ENCODE assay signal across 17 mouse cellular contexts in genomic region chr12:25143492-25143891, GRCm38 (mm10). TPM values are rescaled to one million over a fixed set of nuclear protein-coding genes. Genes with fewer than 3 reads are reported as not detected.
DNase-seq lines count a peak whose midpoint lies in the region; TF ChIP-seq lines count a peak whose summit lies in the region.
"Had no signal": no experiment of that assay in that cellular context is flagged by ENCODE, and none has a peak within 500 bp of the region (broad histone marks: within the 10 kb centered on the region; RNA-seq: fewer than 3 reads in every experiment).

No protein-coding gene starts in this region.

- H3K4me1 ChIP-seq in megakaryocyte, embryonic 14.5 days: peaks cover 19% of the 10 kb centered on the region
- H3K4me1 ChIP-seq: embryonic facial prominence, embryonic 13.5 days had no signal

- no peaks in the 10 kb centered on the region for H3K36me3 ChIP-seq in megakaryocyte, embryonic 14.5 days (replicated peaks; ENCODE audit: low read length)
- H3K36me3 ChIP-seq: embryonic facial prominence, embryonic 13.5 days; G1E had no signal

- no peak overlapping the region for H3K4me3 ChIP-seq in layer of hippocampus, adult 2 months
- peak overlapping the region; percentile 1 for H3K4me3 ChIP-seq in megakaryocyte, embryonic 14.5 days (replicated peaks)
- H3K4me3 ChIP-seq: embryonic facial prominence, embryonic 13.5 days had no signal

- peak; percentile 52 to 59 for DNase-seq in cerebellum, postnatal 10 days
- DNase-seq in cerebellum, postnatal 25 days: no peak
- DNase-seq in layer of hippocampus, adult 2 months (ENCODE audit: low spot score in 2 of 2): no peak
- DNase-seq in layer of hippocampus, postnatal 10 days (ENCODE audit: low spot score in 2 of 2): no peak
- peak; percentile 52 for DNase-seq in NIH3T3 (ENCODE audit: low read depth)
- DNase-seq in thymus, postnatal 25 days: no peak
- no peak for DNase-seq in cerebellum, adult 9-11 months
- DNase-seq: adrenal gland, postnatal 36 days; B cell, adult 2 months; kidney, postnatal 10 days; lung, postnatal 4 days; midbrain, embryonic 14.5 days; right cerebral cortex, postnatal 14 days had no signal

- no peaks in the 10 kb centered on the region for H3K9me3 ChIP-seq in megakaryocyte, embryonic 14.5 days
- H3K9me3 ChIP-seq: embryonic facial prominence, embryonic 13.5 days had no signal

- H3K27ac ChIP-seq in layer of hippocampus, adult 2 months: peak overlapping the region; percentile 21; the same call in 1 of the 2 replicates
- H3K27ac ChIP-seq: embryonic facial prominence, embryonic 13.5 days; liver, embryonic 14.5 days had no signal

- TF ChIP-seq CTCF in layer of hippocampus, adult 2 months (conservative IDR thresholded peaks at IDR 0.05): no peak

- peaks cover 66% of the 10 kb centered on the region for H3K27me3 ChIP-seq in megakaryocyte, embryonic 14.5 days (replicated peaks)
- H3K27me3 ChIP-seq: embryonic facial prominence, embryonic 13.5 days had no signal

RNA-seq across cellular contexts. Expression of gene Id2, which starts 46.6 kb away (rescaled TPM):
- 10 to 100 TPM; 97.6 to 98.3 TPM for total RNA-seq in layer of hippocampus, adult 2 months (2021)
- 100 to 1,000 TPM; 104 to 111 TPM for total RNA-seq in layer of hippocampus, postnatal 10 days (2021)
- polyA plus RNA-seq in megakaryocyte, embryonic 14.5 days (2012; ENCODE audit: insufficient read depth, low replicate concordance): 8.1 TPM in 1 of 2 replicates, not detected in the other
- polyA plus RNA-seq: G1E had no signal

Comparison
In these comparisons a context has a peak if more than half of its experiments do, and no peak if none do; other contexts are left out.
1. DNase-seq: peak in cerebellum, postnatal 10 days (2 of 2) and NIH3T3 (single experiment); none in cerebellum, postnatal 25 days (0 of 2), layer of hippocampus, adult 2 months (0 of 2), layer of hippocampus, postnatal 10 days (0 of 2), thymus, postnatal 25 days (single experiment) and cerebellum, adult 9-11 months (single experiment).